Mouse (Mus musculus) heart, embryonic 16.5 days (tissue): Measurements from ENCODE around the gene Prkd3. TPM values are rescaled to one million over a fixed set of nuclear protein-coding genes. Genes with fewer than 3 reads are reported as not detected.
A peak's percentile ranks its signal among the peaks of the same experiment; 100 is the strongest.

Source experiments
- ATAC-seq: fragments of 200-750 bp; cut with Nextera tagmentation; replicated peaks from 2 replicates; pipeline ENCODE4 v1.8.0; 2017; ENCODE audit warnings: moderate number of reproducible peaks; ENCODE audit not compliant: insufficient read depth, low FRiP score; ENCODE audit errors: extremely low read depth
- H3K27ac ChIP-seq: fragments of 300-500 bp; sonication (generic); 2 replicates; pipeline ENCODE4 v1.5.1; 2014; ENCODE audit warnings: mild to moderate bottlenecking, low read length, control low read depth, moderate library complexity
- H3K27me3 ChIP-seq: fragments of 300-500 bp; sonication (generic); 2 replicates; pipeline ENCODE4 v1.6.1; 2014; ENCODE audit warnings: low read length, mixed read lengths; ENCODE audit not compliant: control insufficient read depth, insufficient read depth
- H3K36me3 ChIP-seq: fragments of 300-500 bp; sonication (generic); 2 replicates; pipeline ENCODE4 v1.6.1; 2014; ENCODE audit not compliant: control insufficient read depth, insufficient read depth
- H3K4me1 ChIP-seq: fragments of 300-500 bp; sonication (generic); 2 replicates; pipeline ENCODE4 v1.6.1; 2014; ENCODE audit warnings: low read length, mixed read lengths; ENCODE audit not compliant: control insufficient read depth, insufficient read depth
- H3K4me2 ChIP-seq: fragments of 300-500 bp; sonication (generic); 2 replicates; pipeline ENCODE4 v1.6.1; 2014; ENCODE audit warnings: low read depth, mild to moderate bottlenecking, control low read depth, low read length
- H3K4me3 ChIP-seq: fragments of 300-500 bp; sonication (generic); 2 replicates; pipeline ENCODE4 v1.5.1; 2014; ENCODE audit warnings: mild to moderate bottlenecking, control low read depth, low read length
- H3K9ac ChIP-seq: fragments of 300-500 bp; sonication (generic); 2 replicates; pipeline ENCODE4 v1.6.1; 2014; ENCODE audit warnings: low read length, control low read depth
- H3K9me3 ChIP-seq: fragments of 300-500 bp; sonication (generic); replicated peaks from 2 replicates; pipeline ENCODE4 v1.6.1; 2016; ENCODE audit warnings: low read length; ENCODE audit not compliant: control insufficient read depth
- WGBS: fragments of 180-500 bp; shearing (Covaris S2); extraction: QIAGEN DNeasy Blood & Tissue Kit; methylation state at CpG from one replicate; pipeline ENCODE4 v1.1.7; 2014; 5-methylcytosine and 5-hydroxymethylcytosine counted together
- polyA plus RNA-seq: library from polyadenylated mRNA; unstranded; fragments of >200 nt; fragmentation: Nextera tagmentation; extraction: Ambion mirVana; gene quantifications from 2 replicates; pipeline ENCODE4 v1.2.1, GENCODE M21; 2015

Gene Prkd3
- polyA plus RNA-seq, 1 experiment from 2014 or later = 23.1 TPM

GRCm38 (mm10) chr17:79019726-79020207 is 849 bp downstream of the Prkd3 start:
- Histone ChIP-seq H3K4me2 (peak overlapping the region; percentile 78), H3K36me3 (no peaks in the 10 kb centered on the region), H3K9ac (peak overlapping the region; percentile 90), H3K27me3 (no peaks in the 10 kb centered on the region), H3K27ac (peak overlapping the region; percentile 86), H3K9me3 (no peaks in the 10 kb centered on the region), H3K4me3 (peak overlapping the region; percentile 80), H3K4me1 (peaks cover 28% of the 10 kb centered on the region)
- no peak for ATAC-seq
- WGBS = under 1% methylated on average over 18 of the region's 18 CpGs

DNA sequence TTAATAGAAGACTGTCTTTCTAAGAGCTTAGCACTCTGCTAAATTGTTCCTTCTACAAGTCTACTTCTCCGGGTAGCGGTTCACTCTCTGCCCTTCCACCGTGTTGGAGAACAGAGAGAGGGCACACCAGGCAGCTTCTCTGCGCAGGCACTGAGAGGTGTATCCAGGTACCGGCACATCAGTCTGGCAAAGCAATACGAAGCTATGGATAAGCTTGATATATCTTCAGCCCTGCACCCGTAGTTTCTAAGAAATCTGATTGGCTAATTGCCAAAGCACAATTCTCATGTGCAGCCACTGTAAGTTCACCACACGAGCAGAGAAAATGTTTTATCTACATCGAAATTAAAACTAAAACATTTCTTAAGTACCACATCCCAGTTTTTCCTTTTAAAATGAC is 2.2 kb downstream of the Prkd3 start:
- Histone ChIP-seq H3K36me3 (no peaks in the 10 kb centered on the region), H3K27me3 (no peaks in the 10 kb centered on the region), H3K9ac (no peak overlapping the region), H3K27ac (no peak overlapping the region), H3K4me2 (peak overlapping the region; percentile 60), H3K4me3 (peak overlapping the region; percentile 5; the same call in 1 of the 2 replicates), H3K4me1 (peaks cover 29% of the 10 kb centered on the region), H3K9me3 (no peaks in the 10 kb centered on the region)
- WGBS = 34% methylated on average over 9 of the region's 9 CpGs
- ATAC-seq = no peak

DNA sequence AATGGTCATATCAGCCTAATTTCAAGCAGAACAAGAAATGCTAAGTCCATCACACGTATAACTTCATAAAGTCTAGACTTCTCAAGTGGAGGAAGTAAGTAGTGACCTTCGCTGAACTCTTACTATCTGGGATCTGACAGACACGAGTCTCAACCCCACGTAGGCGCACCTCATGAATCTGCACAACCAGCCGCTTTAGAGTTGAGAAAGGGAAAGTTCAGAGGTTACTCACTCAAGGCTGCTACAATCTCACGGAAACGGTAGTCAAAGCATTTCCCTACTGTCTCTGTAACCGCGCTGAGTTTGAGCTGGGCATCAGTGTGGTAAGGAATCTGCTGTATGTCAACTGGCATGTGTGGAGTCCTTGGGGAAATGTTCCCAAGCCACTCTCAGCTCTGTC is 4.8 kb downstream of the Prkd3 start:
- WGBS = 43% methylated on average over 10 of the region's 10 CpGs
- peak overlapping the region; percentile 31; the same call in 1 of the 2 replicates for H3K4me2 ChIP-seq
- H3K36me3 ChIP-seq = peaks cover 19% of the 10 kb centered on the region
- no peak overlapping the region for H3K9ac ChIP-seq
- H3K27me3 ChIP-seq = no peaks in the 10 kb centered on the region
- no peak for ATAC-seq
- no peak overlapping the region for H3K4me3 ChIP-seq
- peaks cover 29% of the 10 kb centered on the region for H3K4me1 ChIP-seq
- H3K9me3 ChIP-seq = no peaks in the 10 kb centered on the region
- H3K27ac ChIP-seq = no peak overlapping the region

GRCm38 (mm10) chr17:79014911-79015685 is 5.5 kb downstream of the Prkd3 start:
- WGBS = 69% methylated on average over 2 of the region's 2 CpGs
- no peaks in the 10 kb centered on the region for H3K9me3 ChIP-seq

GRCm38 (mm10) chr17:79013625-79014024 is 7.0 kb downstream of the Prkd3 start:
- H3K27me3 ChIP-seq = no peaks in the 10 kb centered on the region
- H3K4me1 ChIP-seq = peaks cover 23% of the 10 kb centered on the region
- H3K9ac ChIP-seq = no peak overlapping the region
- H3K4me2 ChIP-seq = no peak overlapping the region
- WGBS = 61% methylated on average over 2 of the region's 2 CpGs
- H3K4me3 ChIP-seq = no peak overlapping the region
- H3K27ac ChIP-seq = no peak overlapping the region
- no peak for ATAC-seq
- peaks cover 19% of the 10 kb centered on the region for H3K36me3 ChIP-seq
- H3K9me3 ChIP-seq = no peaks in the 10 kb centered on the region

More at GRCm38 (mm10) chr17:79014911-79015685, 5.5 kb downstream of the Prkd3 start:
- no peak overlapping the region for H3K4me2 ChIP-seq
- peaks cover 29% of the 10 kb centered on the region for H3K4me1 ChIP-seq
- H3K27ac ChIP-seq = no peak overlapping the region
- ATAC-seq = no peak
- no peak overlapping the region for H3K4me3 ChIP-seq
- H3K27me3 ChIP-seq = no peaks in the 10 kb centered on the region
- H3K9ac ChIP-seq = no peak overlapping the region
- peaks cover 19% of the 10 kb centered on the region for H3K36me3 ChIP-seq

DNA sequence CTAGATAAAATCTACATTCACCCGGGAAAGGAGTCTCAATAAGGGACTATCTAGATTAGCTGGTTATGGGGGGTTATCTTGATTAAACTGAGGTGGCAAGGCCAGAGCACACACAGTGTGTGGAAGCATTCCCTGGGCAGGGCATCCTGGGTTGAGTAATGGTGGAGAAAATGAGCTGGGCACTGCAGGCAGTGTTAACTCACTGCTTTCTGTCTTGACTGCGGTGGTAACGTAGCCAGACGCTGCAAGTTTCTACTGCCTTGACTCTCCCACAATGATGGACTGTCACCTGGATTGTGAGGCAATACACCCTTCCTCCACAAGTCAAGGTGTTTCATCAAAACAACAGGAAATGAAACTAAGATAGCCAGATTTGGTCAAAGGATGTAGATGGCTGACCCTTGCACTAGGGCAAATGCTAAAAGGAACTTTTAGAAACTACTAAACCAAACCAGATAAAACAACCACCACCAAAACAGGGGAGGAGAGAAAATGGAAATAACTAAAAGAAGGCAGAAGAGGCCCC is 20.8 kb downstream of the Prkd3 start:
- 93% methylated on average over 4 of the region's 4 CpGs for WGBS
- Histone ChIP-seq H3K27ac (no peak overlapping the region), H3K4me3 (no peak overlapping the region)

DNA sequence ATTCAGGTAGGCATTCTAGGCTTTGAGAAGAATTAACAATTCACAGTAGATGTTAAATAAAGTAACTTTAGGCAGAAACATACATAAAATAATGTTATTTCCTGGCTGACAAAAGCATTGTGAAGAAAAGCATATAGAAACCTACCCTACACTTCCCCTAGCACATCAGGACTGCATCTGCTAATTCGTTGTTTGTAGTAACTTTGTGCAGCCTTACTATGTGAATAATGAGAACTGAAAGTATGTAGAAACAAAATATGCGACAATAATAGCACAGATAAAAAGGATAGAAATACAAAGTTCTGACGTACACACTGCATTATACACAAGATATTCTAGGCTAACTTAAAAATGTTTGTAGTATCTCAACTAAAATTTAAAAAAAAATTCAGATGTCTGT is 21.4 kb downstream of the Prkd3 start:
- no peaks in the 10 kb centered on the region for H3K9me3 ChIP-seq
- H3K27me3 ChIP-seq = no peaks in the 10 kb centered on the region
- peaks cover 11% of the 10 kb centered on the region for H3K4me1 ChIP-seq
- H3K4me3 ChIP-seq = no peak overlapping the region
- WGBS = 89% methylated on average over 3 of the region's 3 CpGs
- no peak overlapping the region for H3K9ac ChIP-seq
- no peak overlapping the region for H3K27ac ChIP-seq
- ATAC-seq = no peak
- H3K4me2 ChIP-seq = no peak overlapping the region
- H3K36me3 ChIP-seq = no peaks in the 10 kb centered on the region

More for the DNA sequence above, 20.8 kb downstream of the Prkd3 start:
- Histone ChIP-seq H3K9ac (no peak overlapping the region), H3K4me2 (no peak overlapping the region), H3K9me3 (no peaks in the 10 kb centered on the region), H3K27me3 (no peaks in the 10 kb centered on the region), H3K36me3 (no peaks in the 10 kb centered on the region), H3K4me1 (peaks cover 6% of the 10 kb centered on the region)
- ATAC-seq = no peak

DNA sequence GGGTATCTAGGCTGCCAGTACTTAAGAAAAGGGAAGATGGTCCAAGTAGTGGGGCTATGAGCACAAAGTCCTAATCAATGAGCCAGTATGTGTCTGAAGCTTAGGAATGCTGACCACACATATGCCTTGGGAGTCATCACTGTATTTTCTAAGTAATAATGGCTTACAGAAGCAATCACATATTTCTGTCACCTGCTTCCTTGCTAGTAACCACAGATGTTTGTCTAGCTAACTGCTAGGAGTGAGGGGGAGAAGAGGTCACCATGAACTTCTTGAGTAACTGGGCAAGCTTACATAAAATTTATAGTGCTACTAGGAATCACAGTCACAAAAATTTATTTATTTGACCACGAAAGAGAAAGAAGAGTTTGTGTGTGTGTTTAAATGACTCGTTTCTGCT is 22.5 kb downstream of the Prkd3 start:
- no peak overlapping the region for H3K9ac ChIP-seq
- no peaks in the 10 kb centered on the region for H3K36me3 ChIP-seq
- no peaks in the 10 kb centered on the region for H3K27me3 ChIP-seq
- WGBS = 86% methylated on average over 2 of the region's 2 CpGs
- H3K27ac ChIP-seq = no peak overlapping the region
- no peak for ATAC-seq
- H3K4me3 ChIP-seq = no peak overlapping the region
- no peak overlapping the region for H3K4me2 ChIP-seq
- peaks cover 11% of the 10 kb centered on the region for H3K4me1 ChIP-seq
- H3K9me3 ChIP-seq = no peaks in the 10 kb centered on the region
